Mouse (Mus musculus): ENCODE measurements around the gene Ap5m1. TPM values are rescaled to one million over a fixed set of nuclear protein-coding genes. Genes with fewer than 3 reads are reported as not detected.

Ap5m1 gene
- polyA plus RNA-seq, 1 experiment from 2014 or later: 35.7 TPM

DNA sequence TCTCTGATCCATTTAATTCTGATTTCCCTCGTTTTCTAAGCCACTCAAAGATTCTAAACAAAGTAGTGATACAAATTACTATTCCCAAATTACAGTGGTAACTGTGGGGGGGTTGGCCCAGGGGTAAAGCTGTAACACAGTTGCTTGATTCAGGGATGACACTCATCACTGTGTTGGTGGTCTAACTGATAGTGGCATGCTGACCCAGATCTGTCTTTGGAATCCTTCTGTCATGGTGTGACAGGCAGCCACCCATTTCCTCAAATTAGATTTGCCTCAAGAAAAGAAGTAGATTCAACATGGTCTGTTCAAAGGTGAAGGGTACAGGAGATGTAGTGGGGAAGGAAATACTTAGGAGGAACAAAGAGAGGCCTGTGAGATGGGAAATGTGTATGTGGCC is 72.3 kb downstream of the Ap5m1 start:
- H3K4me3 ChIP-seq (ENCODE audit: low read depth, low read length): no peak overlapping the region
- H3K27ac ChIP-seq (ENCODE audit: low read depth, low read length): no peak overlapping the region
- H3K9me3 ChIP-seq (ENCODE audit: control insufficient read depth, low read length): no peaks in the 10 kb centered on the region
- H3K36me3 ChIP-seq (ENCODE audit: control insufficient read depth, insufficient read depth, low read length): no peaks in the 10 kb centered on the region
- H3K4me2 ChIP-seq (ENCODE audit: low read depth, low read length, severe bottlenecking): no peak overlapping the region
- no peak for DNase-seq (ENCODE audit: low spot score)
- H3K9ac ChIP-seq (ENCODE audit: low read length): no peak overlapping the region
- H3K4me1 ChIP-seq (replicated peaks; ENCODE audit: control insufficient read depth, insufficient read depth, low read length): peaks cover 7% of the 10 kb centered on the region; the same call in 1 of the 2 replicates
- no peak for ATAC-seq (replicated peaks; ENCODE audit: low FRiP score)
- 58% methylated on average over 1 of the region's 1 CpGs for WGBS
- no peaks in the 10 kb centered on the region for H3K27me3 ChIP-seq (ENCODE audit: control insufficient read depth, insufficient read depth, low read length)

DNA sequence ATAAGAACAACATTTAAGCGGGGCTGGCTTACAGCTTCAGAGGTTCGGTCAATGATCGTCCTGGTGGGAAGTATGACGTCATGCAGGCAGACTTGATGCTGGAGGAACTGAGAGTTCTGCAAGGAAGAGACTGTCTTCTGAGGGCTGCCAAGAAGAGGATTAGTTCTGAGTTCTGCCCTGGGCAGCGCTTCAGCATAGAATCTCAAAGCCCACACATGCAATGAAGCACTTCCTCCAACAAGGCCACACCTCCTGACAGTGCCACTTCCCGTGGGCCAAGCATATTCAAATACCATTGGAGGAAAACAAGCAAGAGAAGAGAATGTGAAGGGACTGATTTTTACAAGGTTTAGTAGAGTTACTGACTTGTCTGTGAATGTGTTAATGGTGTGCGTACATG is 74.9 kb downstream of the Ap5m1 start:
- Histone ChIP-seq H3K9me3 (ENCODE audit: control insufficient read depth, low read length) (no peaks in the 10 kb centered on the region), H3K36me3 (ENCODE audit: control insufficient read depth, insufficient read depth, low read length) (no peaks in the 10 kb centered on the region), H3K27ac (ENCODE audit: low read depth, low read length) (no peak overlapping the region), H3K27me3 (ENCODE audit: control insufficient read depth, insufficient read depth, low read length) (no peaks in the 10 kb centered on the region), H3K4me1 (replicated peaks; ENCODE audit: control insufficient read depth, insufficient read depth, low read length) (peaks cover 7% of the 10 kb centered on the region; the same call in 1 of the 2 replicates), H3K9ac (ENCODE audit: low read length) (no peak overlapping the region), H3K4me3 (ENCODE audit: low read depth, low read length) (no peak overlapping the region), H3K4me2 (ENCODE audit: low read depth, low read length, severe bottlenecking) (no peak overlapping the region)
- DNase-seq (ENCODE audit: low spot score): no peak
- no peak for ATAC-seq (replicated peaks; ENCODE audit: low FRiP score)
- 95% methylated on average over 7 of the region's 7 CpGs for WGBS

Other genes starting within 250 kb of the Ap5m1 start
- 86.7 and 98.4 TPM in 2 replicates for gene Exoc5, start 556 bp downstream of the Ap5m1 start, polyA plus RNA-seq (2014; fragmentation: Nextera tagmentation; extraction: Ambion mirVana)
- 18.4 and 19.3 TPM in 2 replicates for gene Naa30, start 106.1 kb downstream of the Ap5m1 start, polyA plus RNA-seq (2014; fragmentation: Nextera tagmentation; extraction: Ambion mirVana)
- gene ccdc198, start 179.4 kb downstream of the Ap5m1 start, polyA plus RNA-seq (2014; fragmentation: Nextera tagmentation; extraction: Ambion mirVana): 0.05 and 0.08 TPM in 2 replicates

All from forebrain, embryonic 11.5 days (tissue).